Comparison of ENCODE assay signal across 8 mouse cellular contexts in genomic region chr8:72549314-72549892, GRCm38 (mm10). TPM values are rescaled to one million over a fixed set of nuclear protein-coding genes. Genes with fewer than 3 reads are reported as not detected.
DNase-seq lines count a peak whose midpoint lies in the region; ATAC-seq lines count a peak whose summit lies in the region.

No protein-coding gene starts in this region.

- intact Hi-C loops in heart, postnatal 36 days (cut with DNase I) = loop anchor here (1.0 to 5.0 kb wide), 3 partner anchors 21 to 127 kb away; partner anchors contain the start of genes Eps15l1 and Slc35e1

- peak overlapping the region; percentile 91 for H3K4me2 ChIP-seq in kidney, embryonic 15.5 days
- H3K4me2 ChIP-seq in lung, embryonic 15.5 days = peak overlapping the region; percentile 85

- peaks cover 24% of the 10 kb centered on the region for H3K4me1 ChIP-seq in kidney, embryonic 15.5 days
- peaks cover 7% of the 10 kb centered on the region; the same call in 1 of the 2 replicates for H3K4me1 ChIP-seq in brown adipose tissue, adult 24 weeks (ENCODE audit: control insufficient read depth, insufficient read depth, insufficient read length, low read length)
- peaks cover 29% of the 10 kb centered on the region for H3K4me1 ChIP-seq in lung, embryonic 15.5 days

- H3K36me3 ChIP-seq in kidney, embryonic 15.5 days = peaks cover 37% of the 10 kb centered on the region
- 0 out of 2 replicates have a peak, but pooled peaks cover 10% of the 10 kb centered on the region for H3K36me3 ChIP-seq in lung, embryonic 15.5 days

- peak overlapping the region; percentile 98 for H3K27ac ChIP-seq in kidney, embryonic 15.5 days
- 0 out of 2 replicates have a peak overlapping the region, but pooled peaks have one; percentile 41 for H3K27ac ChIP-seq in brown adipose tissue, adult 24 weeks (replicated peaks; ENCODE audit: low read depth, low read length)
- H3K27ac ChIP-seq in lung, embryonic 15.5 days = peak overlapping the region; percentile 91

- H3K9ac ChIP-seq in kidney, embryonic 15.5 days = peak overlapping the region; percentile 98
- peak overlapping the region; percentile 53 for H3K9ac ChIP-seq in lung, embryonic 15.5 days

- H3K27me3 ChIP-seq in kidney, embryonic 15.5 days = no peaks in the 10 kb centered on the region
- no peaks in the 10 kb centered on the region for H3K27me3 ChIP-seq in lung, embryonic 15.5 days

- ATAC-seq in kidney, embryonic 15.5 days (replicated peaks; ENCODE audit: low FRiP score) = no peak
- ATAC-seq in lung, embryonic 15.5 days (ENCODE audit: borderline replicate concordance, extremely low read depth, low FRiP score, low TSS enrichment) = peak; percentile 11; the same call in 1 of the 2 replicates
- no peak for ATAC-seq in frontal cortex, adult (ENCODE audit: low TSS enrichment)

- WGBS in kidney, embryonic 15.5 days = 13% methylated on average over 5 of the region's 5 CpGs
- 3% methylated on average over 5 of the region's 5 CpGs for WGBS in lung, embryonic 15.5 days

- H3K9me3 ChIP-seq in kidney, embryonic 15.5 days (replicated peaks) = no peaks in the 10 kb centered on the region
- no peaks in the 10 kb centered on the region for H3K9me3 ChIP-seq in lung, embryonic 15.5 days

- peak overlapping the region; percentile 76 for H3K4me3 ChIP-seq in kidney, embryonic 15.5 days (replicated peaks)
- peak overlapping the region; percentile 85 for H3K4me3 ChIP-seq in brown adipose tissue, adult 24 weeks (ENCODE audit: insufficient read depth, low read depth, low read length)
- H3K4me3 ChIP-seq in lung, embryonic 15.5 days = peak overlapping the region; percentile 71

- no peak for DNase-seq in kidney, postnatal 25 days
- DNase-seq in heart, postnatal 36 days = peak; percentile 25
- DNase-seq in ovary, adult 18-20 months (ENCODE audit: low spot score) = no peak
- no peak for DNase-seq in frontal cortex, postnatal 10 days (ENCODE audit: low spot score in 2 of 2)

RNA-seq across cellular contexts. Expression of gene Med26, which starts 1.3 kb away (rescaled TPM):
- 16.2 and 18.4 TPM in 2 replicates for polyA plus RNA-seq in kidney, embryonic 15.5 days (2015; fragmentation: Nextera tagmentation; extraction: Ambion mirVana)
- 3.3 TPM in 2 replicates for polyA plus RNA-seq in brown adipose tissue, adult 24 weeks (2012; ENCODE audit: insufficient read depth, insufficient read length, missing spikeins)
- 1 to 10 TPM; 7.6 to 7.9 TPM for total RNA-seq in heart, postnatal 36 days (2021)
- polyA plus RNA-seq in lung, embryonic 15.5 days (2015; fragmentation: Nextera tagmentation; extraction: Ambion mirVana) = 17.2 TPM in 2 replicates

RNA-seq across cellular contexts. Expression of gene Smim7, which starts 21.5 kb away (rescaled TPM):
- polyA plus RNA-seq in kidney, embryonic 15.5 days (2015; fragmentation: Nextera tagmentation; extraction: Ambion mirVana) = 114 and 123 TPM in 2 replicates
- 92.7 and 120 TPM in 2 replicates for polyA plus RNA-seq in brown adipose tissue, adult 24 weeks (2012; ENCODE audit: insufficient read depth, insufficient read length, missing spikeins)
- total RNA-seq in heart, postnatal 36 days (2021) = 100 to 1,000 TPM; 129 to 135 TPM
- polyA plus RNA-seq in lung, embryonic 15.5 days (2015; fragmentation: Nextera tagmentation; extraction: Ambion mirVana) = 117 and 118 TPM in 2 replicates

RNA-seq across cellular contexts. Expression of gene Tmem38a, which starts 22.5 kb away (rescaled TPM):
- 22.0 and 23.1 TPM in 2 replicates for polyA plus RNA-seq in kidney, embryonic 15.5 days (2015; fragmentation: Nextera tagmentation; extraction: Ambion mirVana)
- 15.0 and 25.4 TPM in 2 replicates for polyA plus RNA-seq in brown adipose tissue, adult 24 weeks (2012; ENCODE audit: insufficient read depth, insufficient read length, missing spikeins)
- total RNA-seq in heart, postnatal 36 days (2021) = 100 to 1,000 TPM; 447 to 482 TPM
- polyA plus RNA-seq in lung, embryonic 15.5 days (2015; fragmentation: Nextera tagmentation; extraction: Ambion mirVana) = 18.3 and 20.7 TPM in 2 replicates

RNA-seq across cellular contexts. Expression of gene Slc35e1, which starts 57.0 kb away (rescaled TPM):
- 18.9 and 21.5 TPM in 2 replicates for polyA plus RNA-seq in kidney, embryonic 15.5 days (2015; fragmentation: Nextera tagmentation; extraction: Ambion mirVana)
- polyA plus RNA-seq in brown adipose tissue, adult 24 weeks (2012; ENCODE audit: insufficient read depth, insufficient read length, missing spikeins) = 15.0 and 15.8 TPM in 2 replicates
- total RNA-seq in heart, postnatal 36 days (2021) = 10 to 100 TPM; 68.5 to 72.2 TPM
- polyA plus RNA-seq in lung, embryonic 15.5 days (2015; fragmentation: Nextera tagmentation; extraction: Ambion mirVana) = 23.3 and 24.6 TPM in 2 replicates

Comparison
In these comparisons a context has a peak if more than half of its experiments do, and no peak if none do; other contexts are left out.
1. H3K27ac ChIP-seq: peak in every context shown above with its lines; median percentile 98 in kidney, embryonic 15.5 days; 91 in lung, embryonic 15.5 days; 41 in brown adipose tissue, adult 24 weeks.
2. DNase-seq: peak in heart, postnatal 36 days (2 of 2); none in kidney, postnatal 25 days (0 of 2), ovary, adult 18-20 months (single experiment) and frontal cortex, postnatal 10 days (0 of 2).
3. Peak in every context shown above with its lines, with median percentiles within 50 percentile points of each other: H3K4me3 ChIP-seq.